Mouse (Mus musculus) midbrain, embryonic 11.5 days (tissue): ENCODE measurements around the gene Tspan32. TPM values are rescaled to one million over a fixed set of nuclear protein-coding genes. Genes with fewer than 3 reads are reported as not detected.

ENCODE experiments used
- ATAC-seq: fragments of 200-750 bp; cut with Nextera tagmentation; 2 replicates; pipeline ENCODE4 v1.8.0; 2017; ENCODE audit warnings: moderate TSS enrichment, moderate library complexity; ENCODE audit not compliant: low FRiP score
- DNase-seq: peaks from one replicate; pipeline ENCODE4 v3.0.0; 2015; ENCODE audit warnings: low spot score; ENCODE audit errors: missing footprints
- H3K27ac ChIP-seq: fragments of 300-500 bp; sonication (generic); 2 replicates; pipeline ENCODE4 v1.5.1; 2014; ENCODE audit warnings: low read depth, low read length
- H3K27me3 ChIP-seq: fragments of 300-500 bp; sonication (generic); 2 replicates; pipeline ENCODE4 v1.6.1; 2014; ENCODE audit warnings: mild to moderate bottlenecking, low read length, moderate library complexity, mixed read lengths; ENCODE audit not compliant: control insufficient read depth, insufficient read depth
- H3K36me3 ChIP-seq: fragments of 300-500 bp; sonication (generic); 2 replicates; pipeline ENCODE4 v1.6.1; 2014; ENCODE audit warnings: mild to moderate bottlenecking, low read length, moderate library complexity, mixed read lengths; ENCODE audit not compliant: control insufficient read depth, insufficient read depth
- H3K4me1 ChIP-seq: fragments of 300-500 bp; sonication (generic); 2 replicates; pipeline ENCODE4 v1.6.1; 2014; ENCODE audit warnings: low read length; ENCODE audit not compliant: control insufficient read depth, insufficient read depth
- H3K4me2 ChIP-seq: fragments of 300-500 bp; sonication (generic); 2 replicates; pipeline ENCODE4 v1.6.1; 2014; ENCODE audit warnings: mild to moderate bottlenecking, moderate library complexity
- H3K4me3 ChIP-seq: fragments of 300-500 bp; sonication (generic); 2 replicates; pipeline ENCODE4 v1.5.1; 2014; ENCODE audit warnings: low read depth, low read length
- H3K9ac ChIP-seq: fragments of 300-500 bp; sonication (generic); 2 replicates; pipeline ENCODE4 v1.6.1; 2014; ENCODE audit warnings: low read length
- H3K9me3 ChIP-seq: fragments of 300-500 bp; sonication (generic); 2 replicates; pipeline ENCODE4 v1.6.1; 2016; ENCODE audit warnings: low read length; ENCODE audit not compliant: control insufficient read depth
- WGBS: fragments of 180-500 bp; shearing (Covaris S2); extraction: QIAGEN DNeasy Blood & Tissue Kit; methylation state at CpG from one replicate; pipeline ENCODE4 v1.1.7; 2014; 5-methylcytosine and 5-hydroxymethylcytosine counted together
- polyA plus RNA-seq: library from polyadenylated mRNA; unstranded; fragments of >200 nt; fragmentation: Nextera tagmentation; extraction: Ambion mirVana; gene quantifications from 2 replicates; pipeline ENCODE4 v1.2.1, GENCODE M21; 2014

Gene Tspan32
- 5.0 and 6.2 TPM in 2 replicates for polyA plus RNA-seq

DNA sequence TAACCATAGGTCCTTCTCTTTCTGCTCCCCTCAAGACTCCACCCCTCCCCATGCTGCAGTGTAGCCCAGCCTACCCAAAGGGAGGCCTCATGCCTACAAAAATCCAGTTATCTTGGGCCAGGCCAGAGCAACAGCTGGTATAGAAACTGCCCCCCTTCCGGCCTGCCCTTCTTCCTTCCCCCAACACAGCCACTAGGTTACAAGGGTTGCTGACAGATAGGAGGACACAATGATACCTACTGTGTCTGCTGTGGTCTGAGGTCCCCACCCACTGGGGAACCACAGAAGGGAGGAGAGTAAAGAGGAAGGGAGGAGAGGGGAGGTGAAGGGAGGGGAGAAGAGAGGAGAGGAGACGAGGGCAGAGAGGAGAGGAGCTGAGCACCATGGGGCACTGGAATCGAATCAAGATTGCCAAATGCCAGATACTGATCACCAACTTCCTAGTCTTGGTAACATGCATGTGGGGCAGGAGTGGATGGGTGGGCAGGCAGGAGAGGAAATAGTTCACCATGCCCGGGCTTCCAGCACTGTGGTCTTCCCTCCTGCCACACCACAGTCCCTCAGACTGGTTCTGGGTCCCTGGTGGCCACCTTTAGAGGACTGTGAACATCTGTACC is at the start of gene Tspan32:
Gene Tspan32, plus strand, starts transcription at position 320 of the 617 bp plus-strand sequence.
- DNase-seq (no peak), ATAC-seq (no peak)
- no peak within 1 kb of the TSS for H3K9ac ChIP-seq
- H3K4me2 ChIP-seq, result no peak within 1 kb of the TSS
- H3K4me1 ChIP-seq, result no peaks in the 10 kb centered on the region
- H3K27me3 ChIP-seq, result no peaks in the 10 kb centered on the region
- no peak within 1 kb of the TSS for H3K27ac ChIP-seq
- H3K36me3 ChIP-seq, result no peaks in the 10 kb centered on the region
- H3K9me3 ChIP-seq, result no peaks in the 10 kb centered on the region
- no peak within 1 kb of the TSS for H3K4me3 ChIP-seq
- 82% methylated on average over 4 of the region's 4 CpGs for WGBS

DNA sequence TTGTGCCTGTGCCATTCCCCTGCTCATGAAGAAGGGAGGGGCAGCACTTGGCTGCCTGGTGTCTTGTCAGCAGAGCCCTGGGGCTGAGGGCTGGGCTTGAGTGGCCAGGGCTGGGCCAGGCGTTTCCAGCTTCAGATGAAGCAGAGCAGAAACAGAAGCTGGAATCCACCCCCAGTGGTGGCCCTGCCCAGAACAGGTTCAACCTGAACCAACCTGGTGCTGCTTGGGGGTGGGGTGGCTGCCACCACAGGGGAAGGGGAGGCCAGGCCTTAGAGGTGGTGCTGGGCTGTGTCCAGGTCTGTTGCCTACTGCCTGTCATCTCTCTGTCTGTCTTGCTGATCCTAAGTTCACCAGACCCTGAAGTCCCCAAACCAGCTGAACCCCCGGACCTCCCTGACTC is 48.8 kb upstream of the Tspan32 start:
- H3K4me2 ChIP-seq, result no peak overlapping the region
- 76% methylated on average over 2 of the region's 2 CpGs for WGBS
- no peaks in the 10 kb centered on the region for H3K9me3 ChIP-seq
- no peaks in the 10 kb centered on the region for H3K4me1 ChIP-seq
- no peak overlapping the region for H3K27ac ChIP-seq
- no peaks in the 10 kb centered on the region for H3K36me3 ChIP-seq
- ATAC-seq, result no peak
- no peak for DNase-seq
- no peak overlapping the region for H3K4me3 ChIP-seq
- no peaks in the 10 kb centered on the region for H3K27me3 ChIP-seq
- H3K9ac ChIP-seq, result no peak overlapping the region

DNA sequence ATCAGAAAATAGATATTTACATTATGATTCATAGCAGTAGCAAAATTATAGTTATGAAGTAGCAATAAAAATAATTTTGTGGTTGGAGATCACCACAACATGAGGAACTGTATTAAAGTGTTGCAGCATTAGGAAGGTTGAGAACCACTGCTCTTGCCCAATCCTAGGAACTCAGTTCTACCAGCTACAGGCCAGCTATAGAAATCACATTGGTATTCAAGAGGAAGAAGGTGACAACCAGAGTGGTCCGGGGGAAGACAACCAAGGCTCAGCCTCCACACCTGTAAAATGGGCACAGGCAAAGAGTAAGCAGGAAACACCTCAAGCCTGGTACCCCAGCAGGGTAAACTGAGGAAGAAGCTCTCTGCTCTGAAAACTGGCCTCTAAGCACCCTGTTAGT is 46.0 kb upstream of the Tspan32 start:
- 89% methylated on average over 1 of the region's 1 CpGs for WGBS
- no peaks in the 10 kb centered on the region for H3K9me3 ChIP-seq

DNA sequence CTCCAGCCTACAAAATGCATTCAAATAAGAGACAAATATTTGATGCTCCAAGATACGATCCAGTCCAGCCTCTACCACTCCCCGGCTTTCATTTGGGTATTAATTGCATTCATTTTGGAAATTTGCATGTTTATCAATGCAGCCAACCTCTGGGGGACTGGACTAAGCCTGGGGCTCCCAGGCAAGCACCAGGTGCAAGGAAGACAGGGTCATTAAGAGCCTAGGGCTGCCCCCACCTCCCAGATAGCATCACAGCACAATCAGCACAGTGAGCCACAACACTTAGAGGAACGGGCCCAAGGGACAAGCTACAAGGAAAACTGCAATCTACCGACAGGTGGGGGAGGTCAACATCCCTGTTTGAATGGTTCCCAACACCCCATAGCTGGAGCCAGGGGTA is 45.1 kb upstream of the Tspan32 start:
- Histone ChIP-seq H3K36me3 (no peaks in the 10 kb centered on the region), H3K9ac (no peak overlapping the region), H3K9me3 (no peaks in the 10 kb centered on the region), H3K27me3 (peaks cover 4% of the 10 kb centered on the region; the same call in 1 of the 2 replicates), H3K4me1 (peaks cover 11% of the 10 kb centered on the region), H3K4me3 (no peak overlapping the region), H3K4me2 (no peak overlapping the region), H3K27ac (no peak overlapping the region)
- DNase-seq (no peak), ATAC-seq (no peak)
- 80% methylated on average over 4 of the region's 4 CpGs for WGBS

More for the DNA sequence above, 46.0 kb upstream of the Tspan32 start:
- no peak overlapping the region for H3K27ac ChIP-seq
- no peaks in the 10 kb centered on the region for H3K36me3 ChIP-seq
- no peak for DNase-seq
- no peak overlapping the region for H3K4me3 ChIP-seq
- peaks cover 3% of the 10 kb centered on the region; the same call in 1 of the 2 replicates for H3K4me1 ChIP-seq
- H3K4me2 ChIP-seq, result no peak overlapping the region
- no peaks in the 10 kb centered on the region for H3K27me3 ChIP-seq
- no peak overlapping the region for H3K9ac ChIP-seq
- no peak for ATAC-seq

DNA sequence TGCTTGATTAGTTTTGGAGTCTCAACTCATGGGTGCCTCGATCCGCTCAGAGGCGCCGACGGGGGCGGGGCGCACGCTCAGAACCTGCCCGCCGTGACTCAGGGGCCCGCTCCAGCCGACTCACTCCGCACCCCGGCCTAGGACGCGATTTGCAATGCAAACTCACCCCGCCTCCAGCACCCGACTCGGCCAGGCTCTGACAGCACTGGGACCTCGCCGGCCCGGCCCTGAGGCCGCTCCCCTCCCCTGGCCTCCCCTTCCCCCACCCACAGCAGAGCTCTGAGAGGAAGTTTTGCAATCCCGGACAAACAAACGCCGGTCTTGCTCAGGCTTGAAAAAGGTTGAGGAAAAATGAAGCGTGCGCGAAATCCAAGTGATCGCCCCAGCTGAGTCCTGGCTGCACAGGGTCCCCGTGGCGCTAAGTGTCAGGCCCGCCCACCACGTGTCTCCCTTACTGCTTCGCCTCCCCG is 37.4 kb upstream of the Tspan32 start:
- Histone ChIP-seq H3K27ac (no peak overlapping the region), H3K36me3 (no peaks in the 10 kb centered on the region), H3K4me2 (peak overlapping the region; percentile 66), H3K27me3 (peaks cover 61% of the 10 kb centered on the region), H3K4me1 (peaks cover 28% of the 10 kb centered on the region), H3K9me3 (no peaks in the 10 kb centered on the region), H3K4me3 (peak overlapping the region; percentile 30), H3K9ac (no peak overlapping the region)
- DNase-seq (no peak), ATAC-seq (peak; percentile 34; the same call in 1 of the 2 replicates)
- WGBS, result 1% methylated on average over 36 of the region's 36 CpGs

DNA sequence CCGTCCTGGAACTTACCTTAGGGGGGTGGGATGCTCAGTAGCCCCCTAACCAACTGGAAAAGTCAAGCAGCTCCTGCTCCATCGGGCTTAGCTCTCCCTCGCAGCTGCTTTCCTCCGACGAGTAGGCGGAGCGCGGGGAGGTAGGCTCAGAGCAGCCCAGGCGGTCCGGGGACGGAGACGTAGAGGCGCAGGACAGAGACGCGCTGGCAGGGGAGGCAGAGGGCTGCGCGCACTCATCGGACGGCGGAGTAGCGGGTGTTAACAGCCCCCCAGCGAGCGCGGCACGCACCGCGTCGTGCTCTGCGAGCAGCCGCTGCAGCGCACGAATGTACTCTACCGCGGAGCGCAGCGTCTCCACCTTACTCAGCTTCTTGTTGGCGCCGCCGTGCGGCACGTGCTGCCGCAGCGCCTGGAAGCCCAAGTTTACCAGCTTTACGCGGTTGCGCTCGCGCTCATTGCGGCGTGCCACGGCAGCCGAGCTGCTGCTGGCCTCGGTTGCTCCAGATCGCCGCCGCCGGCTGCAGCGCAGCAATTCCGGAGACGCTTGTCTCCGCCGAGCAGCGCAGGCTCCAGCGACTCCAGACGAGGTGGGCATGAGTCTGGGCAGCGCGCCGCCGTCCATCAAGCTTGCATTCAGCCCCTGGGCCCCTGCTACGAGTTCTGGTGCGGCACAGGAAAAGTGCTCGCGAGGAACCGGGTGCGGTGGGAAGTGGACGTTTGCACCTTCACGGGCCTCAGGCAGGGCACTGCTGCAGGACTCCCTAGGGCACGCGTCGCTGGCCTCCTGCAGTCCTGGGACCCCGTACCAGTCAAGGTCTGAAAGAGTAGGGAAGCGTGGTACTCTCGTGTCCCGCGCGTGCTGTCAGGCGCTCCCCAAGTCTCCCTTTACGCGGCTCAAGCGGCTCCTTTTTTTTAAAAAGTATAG is 36.7 kb upstream of the Tspan32 start:
- H3K9ac ChIP-seq, result 0 out of 2 replicates have a peak overlapping the region, but pooled peaks have one; percentile 24
- H3K27ac ChIP-seq, result no peak overlapping the region
- peaks cover 61% of the 10 kb centered on the region for H3K27me3 ChIP-seq
- peak overlapping the region; percentile 66 for H3K4me2 ChIP-seq
- DNase-seq, result peak; percentile 97
- peaks cover 28% of the 10 kb centered on the region for H3K4me1 ChIP-seq
- H3K4me3 ChIP-seq, result peak overlapping the region; percentile 30
- WGBS, result under 1% methylated on average over 80 of the region's 90 CpGs
- peak; percentile 65; the same call in 1 of the 2 replicates for ATAC-seq
- H3K9me3 ChIP-seq, result no peaks in the 10 kb centered on the region
- no peaks in the 10 kb centered on the region for H3K36me3 ChIP-seq

DNA sequence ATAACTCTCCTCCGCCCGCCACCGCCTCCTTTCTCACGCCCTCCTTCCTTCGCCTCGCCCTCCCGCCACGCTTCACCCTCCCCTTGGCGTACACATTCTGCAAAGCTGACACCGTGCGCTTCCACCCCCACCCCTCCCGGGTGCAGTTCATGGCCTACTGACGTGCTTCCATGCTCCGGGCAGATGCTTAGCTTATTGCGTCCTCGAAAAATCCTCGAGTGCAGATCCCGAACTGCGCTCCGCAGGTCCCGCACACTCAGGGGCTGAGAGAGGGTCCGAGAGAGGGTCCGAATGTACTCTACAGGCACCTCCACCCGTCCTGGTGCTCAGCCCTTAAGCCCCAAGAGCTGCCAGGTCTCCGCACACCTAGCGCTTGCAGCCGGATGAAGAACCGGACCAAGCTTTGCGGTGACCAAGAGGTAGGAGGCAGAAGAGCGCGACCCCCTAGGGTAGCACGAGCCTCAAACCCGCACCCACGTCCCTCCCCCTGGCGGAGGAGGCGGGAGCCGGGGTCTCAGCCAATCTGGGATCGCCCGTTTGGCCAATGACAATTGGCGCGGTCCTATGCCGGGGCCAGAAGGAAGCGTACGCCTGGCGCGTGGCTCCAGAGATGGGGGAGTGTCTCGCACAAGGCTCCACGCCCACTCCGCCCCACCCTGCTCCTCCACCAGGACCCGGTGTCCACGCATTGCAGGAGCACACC is 35.9 kb upstream of the Tspan32 start, which contains the start of gene Ascl2:
Gene Ascl2, minus strand, starts transcription at position 456 of the 703 bp plus-strand sequence.
- peak within 1 kb of the TSS; percentile 30 for H3K4me3 ChIP-seq
- peak; percentile 41 for ATAC-seq
- 0 out of 2 replicates have a peak within 1 kb of the TSS, but pooled peaks have one; percentile 24 for H3K9ac ChIP-seq
- H3K27ac ChIP-seq, result no peak within 1 kb of the TSS
- H3K4me1 ChIP-seq, result peaks cover 24% of the 10 kb centered on the region
- no peaks in the 10 kb centered on the region for H3K36me3 ChIP-seq
- peak; percentile 93 for DNase-seq
- WGBS, result 2% methylated on average over 50 of the region's 51 CpGs
- H3K9me3 ChIP-seq, result no peaks in the 10 kb centered on the region
- peak within 1 kb of the TSS; percentile 66 for H3K4me2 ChIP-seq
- peaks cover 61% of the 10 kb centered on the region for H3K27me3 ChIP-seq

DNA sequence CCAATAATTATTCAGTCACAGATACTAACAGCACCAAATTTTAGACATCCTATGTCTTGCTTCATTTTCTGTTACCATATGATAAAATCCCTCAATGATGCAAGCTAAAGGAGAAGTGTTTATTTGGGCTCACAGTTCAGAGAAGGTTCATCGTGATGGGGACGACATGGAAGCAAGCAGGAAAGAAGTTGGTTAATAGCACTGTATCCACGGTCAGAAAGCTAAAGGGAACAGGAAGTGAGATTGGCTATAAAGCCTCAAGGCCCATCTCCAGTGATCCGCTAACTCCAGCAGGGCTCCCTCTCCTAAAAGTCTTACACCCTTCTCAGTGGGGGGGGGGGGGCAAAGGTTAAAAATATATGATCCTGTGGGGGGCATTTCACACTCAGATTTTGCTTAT is 22.9 kb upstream of the Tspan32 start:
- H3K27me3 ChIP-seq, result no peaks in the 10 kb centered on the region
- no peak overlapping the region for H3K9ac ChIP-seq
- no peak overlapping the region for H3K27ac ChIP-seq
- 80% methylated on average over 4 of the region's 4 CpGs for WGBS
- H3K9me3 ChIP-seq, result no peaks in the 10 kb centered on the region
- H3K4me3 ChIP-seq, result no peak overlapping the region
- H3K4me1 ChIP-seq, result no peaks in the 10 kb centered on the region
- ATAC-seq (no peak), DNase-seq (peak; percentile 8)
- H3K4me2 ChIP-seq, result no peak overlapping the region
- H3K36me3 ChIP-seq, result no peaks in the 10 kb centered on the region
